Mouse (Mus musculus): ENCODE results near the gene Tbc1d10c. TPM values are rescaled to one million over a fixed set of nuclear protein-coding genes. Genes with fewer than 3 reads are reported as not detected.

Gene Tbc1d10c
- polyA plus RNA-seq, 1 experiment from 2014 or later = 0.43 TPM

DNA sequence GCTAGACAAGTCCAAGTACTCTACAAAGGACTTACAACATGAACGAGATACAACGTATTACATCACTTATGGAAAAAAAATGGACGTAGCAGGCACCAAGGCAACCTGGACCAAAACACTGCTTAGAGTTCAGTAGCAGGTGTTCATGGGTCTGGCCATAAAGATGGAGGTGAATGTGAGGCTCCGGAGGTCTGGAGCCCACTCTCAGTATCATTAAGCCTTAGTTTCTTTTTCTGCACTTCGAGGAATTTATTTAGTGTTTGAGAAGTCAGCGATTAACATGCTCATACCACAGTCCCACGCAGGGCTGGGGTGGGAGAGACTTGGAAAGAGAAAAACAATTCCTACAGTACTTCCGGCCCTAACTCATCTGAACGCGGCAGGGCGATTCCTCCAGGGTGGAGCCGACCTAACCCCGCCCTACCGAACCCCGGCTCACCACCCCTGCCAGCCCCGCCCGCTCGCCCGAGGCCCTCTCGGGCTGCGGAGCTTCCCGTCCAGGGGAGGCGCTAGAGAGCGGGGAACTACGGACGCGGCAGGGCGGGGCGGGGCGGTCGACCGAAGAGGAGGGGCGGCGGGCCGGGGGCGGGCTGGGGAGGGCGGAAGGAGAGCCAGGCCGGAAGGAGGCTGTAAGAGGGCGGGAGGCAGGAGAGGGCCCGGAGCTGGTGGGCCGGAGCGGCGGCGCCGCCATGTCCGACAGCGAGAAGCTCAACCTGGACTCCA is 605 bp upstream of the Tbc1d10c start, which contains the start of gene Ppp1ca:
Ppp1ca (plus strand) TSS at position 538 of the 723 bp plus-strand sequence.
- H3K9me3 ChIP-seq (ENCODE audit: control insufficient read depth, low read length) = no peaks in the 10 kb centered on the region
- H3K36me3 ChIP-seq (ENCODE audit: control insufficient read depth, insufficient read depth, low read length) = peaks cover 14% of the 10 kb centered on the region
- peak within 1 kb of the TSS; percentile 97 for H3K9ac ChIP-seq (ENCODE audit: low read length)
- H3K4me3 ChIP-seq (ENCODE audit: low read depth, low read length) = peak within 1 kb of the TSS; percentile 89
- DNase-seq (ENCODE audit: low spot score) = peak; percentile 99
- H3K4me1 ChIP-seq (replicated peaks; ENCODE audit: control insufficient read depth, insufficient read depth, low read length) = peaks cover 10% of the 10 kb centered on the region
- 7% methylated on average over 43 of the region's 47 CpGs for WGBS
- H3K4me2 ChIP-seq (ENCODE audit: low read depth, low read length, severe bottlenecking) = peak within 1 kb of the TSS; percentile 93
- ATAC-seq (replicated peaks; ENCODE audit: low FRiP score) = peak; percentile 94
- no peaks in the 10 kb centered on the region for H3K27me3 ChIP-seq (ENCODE audit: control insufficient read depth, insufficient read depth, low read length)
- H3K27ac ChIP-seq (ENCODE audit: low read depth, low read length) = peak within 1 kb of the TSS; percentile 71

DNA sequence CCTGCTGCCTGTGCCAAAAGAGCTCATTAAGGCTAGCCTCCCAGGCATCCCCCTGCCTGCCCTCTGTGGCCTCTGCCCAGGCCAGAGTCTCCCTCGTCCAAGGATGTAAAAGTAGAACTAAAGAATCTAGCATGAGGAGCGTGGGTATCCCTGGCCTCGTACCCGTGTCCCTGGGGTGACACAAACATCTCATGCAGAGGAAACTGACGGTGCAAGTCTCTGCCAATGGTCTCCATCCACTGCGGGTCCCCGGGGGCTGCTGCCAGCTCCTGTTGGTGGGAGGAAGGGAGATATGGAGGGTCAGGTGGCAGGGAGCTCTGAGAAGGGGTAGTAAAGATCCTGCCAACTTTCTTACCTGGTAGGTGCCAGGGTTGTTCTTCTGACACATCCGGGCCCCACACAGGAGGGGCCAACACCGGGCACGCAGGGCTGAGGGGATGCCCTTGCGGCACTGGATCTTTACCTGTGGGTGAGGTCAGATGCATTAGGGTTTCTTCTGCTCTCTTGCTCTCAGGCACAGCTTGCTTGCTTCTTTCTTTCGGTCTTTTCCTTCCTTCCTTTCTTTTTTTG is 1.9 kb downstream of the Tbc1d10c start:
- Histone ChIP-seq H3K9ac (ENCODE audit: low read length) (no peak overlapping the region), H3K9me3 (ENCODE audit: control insufficient read depth, low read length) (no peaks in the 10 kb centered on the region), H3K27ac (ENCODE audit: low read depth, low read length) (no peak overlapping the region), H3K4me2 (ENCODE audit: low read depth, low read length, severe bottlenecking) (no peak overlapping the region), H3K27me3 (ENCODE audit: control insufficient read depth, insufficient read depth, low read length) (no peaks in the 10 kb centered on the region), H3K4me1 (replicated peaks; ENCODE audit: control insufficient read depth, insufficient read depth, low read length) (peaks cover 10% of the 10 kb centered on the region), H3K4me3 (ENCODE audit: low read depth, low read length) (no peak overlapping the region), H3K36me3 (ENCODE audit: control insufficient read depth, insufficient read depth, low read length) (peaks cover 2% of the 10 kb centered on the region; the same call in 1 of the 2 replicates)
- DNase-seq (ENCODE audit: low spot score) (no peak), ATAC-seq (replicated peaks; ENCODE audit: low FRiP score) (no peak)
- WGBS = 82% methylated on average over 12 of the region's 12 CpGs

DNA sequence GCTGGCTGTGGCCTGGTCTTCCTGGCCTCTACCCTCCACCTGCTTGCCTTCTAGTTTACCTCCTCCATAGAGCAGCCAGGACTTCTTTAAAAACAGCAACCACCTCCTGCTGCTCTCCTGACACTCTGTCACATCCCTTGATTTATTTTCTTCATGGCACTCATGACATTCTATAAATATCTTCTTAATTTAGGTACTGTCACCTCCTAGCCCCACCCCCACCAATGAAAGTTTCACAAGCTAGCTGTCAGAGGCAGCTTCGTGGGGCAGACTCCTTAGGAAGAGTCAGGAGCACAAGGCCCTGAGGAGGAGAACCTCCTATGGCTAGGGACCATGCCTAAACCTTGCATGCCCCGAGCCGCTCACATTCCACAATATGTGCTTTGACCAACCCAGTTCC is 3.8 kb downstream of the Tbc1d10c start:
- Histone ChIP-seq H3K9me3 (ENCODE audit: control insufficient read depth, low read length) (no peaks in the 10 kb centered on the region), H3K4me1 (replicated peaks; ENCODE audit: control insufficient read depth, insufficient read depth, low read length) (0 out of 2 replicates have a peak, but pooled peaks cover 2% of the 10 kb centered on the region), H3K9ac (ENCODE audit: low read length) (no peak overlapping the region), H3K4me2 (ENCODE audit: low read depth, low read length, severe bottlenecking) (no peak overlapping the region), H3K36me3 (ENCODE audit: control insufficient read depth, insufficient read depth, low read length) (no peaks in the 10 kb centered on the region), H3K4me3 (ENCODE audit: low read depth, low read length) (no peak overlapping the region), H3K27ac (ENCODE audit: low read depth, low read length) (no peak overlapping the region), H3K27me3 (ENCODE audit: control insufficient read depth, insufficient read depth, low read length) (no peaks in the 10 kb centered on the region)
- DNase-seq (ENCODE audit: low spot score) = no peak
- WGBS = 74% methylated on average over 3 of the region's 3 CpGs
- ATAC-seq (replicated peaks; ENCODE audit: low FRiP score) = no peak

DNA sequence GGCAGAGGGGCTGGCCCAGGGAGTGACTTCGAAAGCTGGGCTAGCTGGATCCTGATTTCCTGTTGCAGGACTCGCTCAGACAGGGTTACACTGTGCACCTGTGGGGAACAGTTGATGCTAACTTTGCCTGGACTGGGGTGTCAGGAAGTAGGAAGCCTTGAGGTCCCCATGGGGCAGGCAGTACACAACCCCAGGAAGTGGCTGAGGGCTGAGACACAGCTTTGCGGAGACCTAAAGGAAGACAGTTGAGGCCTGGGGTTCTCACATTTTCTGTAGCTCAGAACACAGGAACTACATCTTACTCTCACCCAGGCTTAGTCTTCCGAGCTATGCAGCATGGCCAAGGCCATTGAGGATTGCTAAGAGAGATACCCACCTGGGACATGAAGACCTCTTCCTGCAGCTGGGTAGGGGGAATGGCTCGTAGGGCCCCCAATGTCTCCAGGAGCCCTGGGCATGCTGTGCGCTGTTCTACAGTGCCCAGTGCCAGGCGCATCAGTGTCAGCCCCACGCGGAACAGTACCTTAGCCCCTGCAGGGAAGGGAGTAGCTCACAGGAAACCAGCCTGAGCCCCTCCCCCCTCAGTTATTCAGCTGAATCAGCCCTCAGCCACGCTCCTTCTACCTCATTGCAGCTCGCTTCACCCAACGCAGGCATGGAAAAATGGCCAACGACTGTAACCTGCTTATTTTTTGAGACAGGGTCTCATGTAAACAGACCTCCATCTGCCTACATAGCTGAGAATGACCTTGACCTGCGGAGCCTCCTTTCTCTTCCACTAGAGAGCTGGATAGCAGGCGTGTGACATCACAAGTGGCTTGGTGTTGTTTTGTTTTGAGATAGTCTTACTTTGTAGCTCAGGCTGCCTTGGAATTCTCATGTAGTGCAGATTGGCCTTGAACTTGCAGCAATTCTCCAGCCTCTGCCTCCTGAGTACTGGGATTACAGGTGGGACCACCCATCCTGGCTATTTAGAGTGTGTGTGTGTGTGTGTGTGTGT is 5.8 kb downstream of the Tbc1d10c start:
- Histone ChIP-seq H3K9me3 (ENCODE audit: control insufficient read depth, low read length) (no peaks in the 10 kb centered on the region), H3K27ac (ENCODE audit: low read depth, low read length) (no peak overlapping the region), H3K27me3 (ENCODE audit: control insufficient read depth, insufficient read depth, low read length) (no peaks in the 10 kb centered on the region), H3K4me1 (replicated peaks; ENCODE audit: control insufficient read depth, insufficient read depth, low read length) (no peaks in the 10 kb centered on the region), H3K36me3 (ENCODE audit: control insufficient read depth, insufficient read depth, low read length) (no peaks in the 10 kb centered on the region), H3K9ac (ENCODE audit: low read length) (no peak overlapping the region), H3K4me3 (ENCODE audit: low read depth, low read length) (no peak overlapping the region), H3K4me2 (ENCODE audit: low read depth, low read length, severe bottlenecking) (no peak overlapping the region)
- DNase-seq (ENCODE audit: low spot score) = no peak
- WGBS = 64% methylated on average over 15 of the region's 15 CpGs
- no peak for ATAC-seq (replicated peaks; ENCODE audit: low FRiP score)

DNA sequence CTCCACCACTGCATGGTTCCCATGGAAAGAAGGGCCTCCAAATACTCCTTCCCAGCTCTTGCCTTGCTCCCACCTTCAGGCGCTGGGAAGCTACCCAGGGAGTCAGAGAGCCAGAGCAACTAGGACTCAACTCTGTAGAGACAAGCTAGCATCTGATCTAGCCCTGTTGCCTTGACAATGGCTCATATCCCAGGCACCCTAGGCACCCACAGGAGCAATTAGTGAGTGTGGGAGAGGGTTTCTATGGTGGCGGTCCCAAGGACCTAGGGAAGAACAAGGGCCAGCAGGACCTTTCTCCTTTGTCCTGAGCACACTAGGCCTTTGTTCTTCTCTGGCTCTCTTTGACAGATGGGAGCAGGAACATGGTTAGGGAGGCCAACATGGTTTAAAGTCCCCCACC is 7.4 kb downstream of the Tbc1d10c start:
- DNase-seq (ENCODE audit: low spot score) (no peak), ATAC-seq (replicated peaks; ENCODE audit: low FRiP score) (no peak)
- Histone ChIP-seq H3K4me2 (ENCODE audit: low read depth, low read length, severe bottlenecking) (no peak overlapping the region), H3K4me1 (replicated peaks; ENCODE audit: control insufficient read depth, insufficient read depth, low read length) (no peaks in the 10 kb centered on the region), H3K36me3 (ENCODE audit: control insufficient read depth, insufficient read depth, low read length) (no peaks in the 10 kb centered on the region), H3K9me3 (ENCODE audit: control insufficient read depth, low read length) (no peaks in the 10 kb centered on the region), H3K9ac (ENCODE audit: low read length) (no peak overlapping the region), H3K27me3 (ENCODE audit: control insufficient read depth, insufficient read depth, low read length) (no peaks in the 10 kb centered on the region), H3K27ac (ENCODE audit: low read depth, low read length) (no peak overlapping the region), H3K4me3 (ENCODE audit: low read depth, low read length) (no peak overlapping the region)
- WGBS = 74% methylated on average over 2 of the region's 2 CpGs

DNA sequence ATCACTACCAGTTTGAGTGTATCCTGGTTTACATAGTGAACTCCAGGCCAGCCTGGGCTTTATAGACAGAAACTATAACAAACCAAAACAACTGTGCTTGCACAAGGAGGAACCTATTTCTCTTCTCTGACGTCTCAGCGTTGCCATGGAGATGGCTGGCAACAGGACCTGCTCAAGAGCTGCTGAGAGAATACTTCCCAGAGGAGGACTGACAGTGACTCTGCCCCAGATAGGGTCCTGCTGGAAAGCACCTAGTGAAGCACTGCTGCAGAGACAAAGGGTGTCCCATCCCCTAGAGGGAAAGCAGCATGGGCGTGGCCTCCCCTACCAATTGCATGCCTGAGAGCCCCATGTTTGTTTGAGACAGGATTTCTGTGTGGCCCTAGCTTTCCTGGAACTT is 9.2 kb downstream of the Tbc1d10c start:
- 43% methylated on average over 3 of the region's 3 CpGs for WGBS
- Histone ChIP-seq H3K4me2 (ENCODE audit: low read depth, low read length, severe bottlenecking) (no peak overlapping the region), H3K27ac (ENCODE audit: low read depth, low read length) (no peak overlapping the region)

DNA sequence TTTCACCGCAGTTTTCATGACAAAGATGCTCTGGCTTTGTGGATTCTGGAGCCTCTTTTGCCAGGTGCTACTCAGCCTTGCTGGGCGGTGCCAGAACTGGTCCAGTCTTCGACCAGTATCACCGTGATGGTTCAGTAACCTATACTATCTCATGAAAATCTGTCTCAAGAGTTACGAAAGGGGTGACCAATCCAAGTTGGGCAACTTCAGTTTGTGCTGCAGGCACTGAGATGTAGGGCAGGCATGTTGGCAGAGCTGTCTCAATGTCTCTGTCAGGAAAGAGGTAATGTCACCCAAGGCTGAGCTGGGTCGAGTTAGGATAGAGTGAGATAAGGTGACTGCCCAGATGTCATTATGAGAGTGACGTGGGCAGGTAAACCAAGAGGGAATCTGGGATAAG is 10.7 kb downstream of the Tbc1d10c start:
- WGBS = 90% methylated on average over 7 of the region's 7 CpGs

More for the DNA sequence above, 9.2 kb downstream of the Tbc1d10c start:
- no peaks in the 10 kb centered on the region for H3K27me3 ChIP-seq (ENCODE audit: control insufficient read depth, insufficient read depth, low read length)
- H3K4me3 ChIP-seq (ENCODE audit: low read depth, low read length) = no peak overlapping the region
- no peaks in the 10 kb centered on the region for H3K4me1 ChIP-seq (replicated peaks; ENCODE audit: control insufficient read depth, insufficient read depth, low read length)
- H3K9ac ChIP-seq (ENCODE audit: low read length) = no peak overlapping the region
- H3K36me3 ChIP-seq (ENCODE audit: control insufficient read depth, insufficient read depth, low read length) = no peaks in the 10 kb centered on the region
- ATAC-seq (replicated peaks; ENCODE audit: low FRiP score) (no peak), DNase-seq (ENCODE audit: low spot score) (no peak)
- no peaks in the 10 kb centered on the region for H3K9me3 ChIP-seq (ENCODE audit: control insufficient read depth, low read length)

DNA sequence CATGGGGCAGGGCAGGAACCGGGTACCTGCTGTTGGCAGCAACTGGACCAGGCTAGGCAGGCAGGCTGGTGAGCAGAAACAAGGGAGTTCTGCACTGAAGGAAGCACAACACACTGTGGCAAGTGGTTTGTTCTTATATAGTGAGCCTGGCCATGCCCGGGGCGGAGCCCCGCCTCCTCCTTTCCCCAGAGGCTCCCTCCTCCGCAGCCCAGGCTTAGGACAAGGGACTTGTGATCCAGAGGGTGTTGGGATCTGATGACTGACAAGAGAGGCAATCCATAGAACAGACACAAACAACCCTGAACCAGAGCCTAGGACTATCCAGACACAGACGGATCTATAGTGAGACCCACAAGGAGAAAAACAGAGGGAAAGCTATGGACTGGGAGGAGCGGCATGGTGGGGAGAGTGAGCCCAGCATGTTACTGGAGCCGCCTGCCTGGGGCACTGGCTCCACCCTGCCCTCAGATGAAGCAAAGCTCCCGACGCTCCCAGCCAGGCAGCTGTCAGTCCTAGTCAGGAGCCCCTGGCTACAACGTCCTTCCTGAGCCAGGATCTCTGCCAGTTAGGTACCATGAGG is 15.6 kb downstream of the Tbc1d10c start, which contains the start of gene Carns1:
Carns1 (minus strand) TSS at position 112 of the 580 bp plus-strand sequence.
- no peak within 1 kb of the TSS for H3K4me3 ChIP-seq (ENCODE audit: low read depth, low read length)
- H3K9ac ChIP-seq (ENCODE audit: low read length) = peak within 1 kb of the TSS; percentile 52
- DNase-seq (ENCODE audit: low spot score) (no peak), ATAC-seq (replicated peaks; ENCODE audit: low FRiP score) (0 out of 2 replicates have a peak, but pooled peaks have one; percentile 39)
- peaks cover 9% of the 10 kb centered on the region; the same call in 1 of the 2 replicates for H3K4me1 ChIP-seq (replicated peaks; ENCODE audit: control insufficient read depth, insufficient read depth, low read length)
- 4% methylated on average over 11 of the region's 11 CpGs for WGBS
- H3K27me3 ChIP-seq (ENCODE audit: control insufficient read depth, insufficient read depth, low read length) = no peaks in the 10 kb centered on the region
- H3K4me2 ChIP-seq (ENCODE audit: low read depth, low read length, severe bottlenecking) = peak within 1 kb of the TSS; percentile 36
- H3K36me3 ChIP-seq (ENCODE audit: control insufficient read depth, insufficient read depth, low read length) = no peaks in the 10 kb centered on the region
- no peaks in the 10 kb centered on the region for H3K9me3 ChIP-seq (ENCODE audit: control insufficient read depth, low read length)
- no peak within 1 kb of the TSS for H3K27ac ChIP-seq (ENCODE audit: low read depth, low read length)

More for the DNA sequence above, 10.7 kb downstream of the Tbc1d10c start:
- no peak overlapping the region for H3K4me2 ChIP-seq (ENCODE audit: low read depth, low read length, severe bottlenecking)
- ATAC-seq (replicated peaks; ENCODE audit: low FRiP score) (no peak), DNase-seq (ENCODE audit: low spot score) (no peak)
- no peak overlapping the region for H3K27ac ChIP-seq (ENCODE audit: low read depth, low read length)
- H3K9ac ChIP-seq (ENCODE audit: low read length) = no peak overlapping the region
- H3K36me3 ChIP-seq (ENCODE audit: control insufficient read depth, insufficient read depth, low read length) = no peaks in the 10 kb centered on the region
- H3K9me3 ChIP-seq (ENCODE audit: control insufficient read depth, low read length) = no peaks in the 10 kb centered on the region
- H3K27me3 ChIP-seq (ENCODE audit: control insufficient read depth, insufficient read depth, low read length) = no peaks in the 10 kb centered on the region
- H3K4me3 ChIP-seq (ENCODE audit: low read depth, low read length) = no peak overlapping the region
- peaks cover 6% of the 10 kb centered on the region; the same call in 1 of the 2 replicates for H3K4me1 ChIP-seq (replicated peaks; ENCODE audit: control insufficient read depth, insufficient read depth, low read length)
